Mouse (Mus musculus): ENCODE results near the gene Magi1. TPM values are rescaled to one million over a fixed set of nuclear protein-coding genes. Genes with fewer than 3 reads are reported as not detected.
A peak's percentile ranks its signal among the peaks of the same experiment; 100 is the strongest.

Gene Magi1
- total and polyA plus RNA-seq, 2 experiments from 2014 or later = 16.4 to 53.0 TPM

GRCm38 (mm10) chr6:93912582-93913225 lies 371.0 kb downstream of the Magi1 start:
- no peaks in the 10 kb centered on the region for H3K36me3 ChIP-seq (ENCODE audit: insufficient read depth)
- H3K9me3 ChIP-seq (ENCODE audit: low read length) = no peaks in the 10 kb centered on the region
- H3K9ac ChIP-seq = peak overlapping the region; percentile 86
- DNase-seq (peak; percentile 79), ATAC-seq (peak; percentile 82)
- TF ChIP-seq CTCF (IDR thresholded peaks at IDR 0.05; ENCODE audit: low read depth) = no peak
- WGBS = 2% methylated on average over 20 of the region's 20 CpGs
- H3K4me3 ChIP-seq (ENCODE audit: low read depth, low read length) = peak overlapping the region; percentile 64
- H3K27ac ChIP-seq (ENCODE audit: low read depth, low read length) = peak overlapping the region; percentile 96
- H3K4me1 ChIP-seq (ENCODE audit: insufficient read depth) = peaks cover 18% of the 10 kb centered on the region
- H3K27me3 ChIP-seq (ENCODE audit: insufficient read depth, low read length) = no peaks in the 10 kb centered on the region
- peak overlapping the region; percentile 71 for H3K4me2 ChIP-seq (ENCODE audit: low read depth)

- ATAC-seq = peak; percentile 54
- no peaks in the 10 kb centered on the region for H3K36me3 ChIP-seq (ENCODE audit: insufficient read depth)
- DNase-seq = peak; percentile 78
- H3K4me2 ChIP-seq (ENCODE audit: low read depth) = peak overlapping the region; percentile 71
- H3K9me3 ChIP-seq (ENCODE audit: low read length) = no peaks in the 10 kb centered on the region
- H3K27me3 ChIP-seq (ENCODE audit: insufficient read depth, low read length) = no peaks in the 10 kb centered on the region
- 4% methylated on average over 8 of the region's 8 CpGs for WGBS
- peak; percentile 11; the same call in 1 of the 2 replicates for TF ChIP-seq CTCF (IDR thresholded peaks at IDR 0.05; ENCODE audit: low read depth)
- peaks cover 18% of the 10 kb centered on the region for H3K4me1 ChIP-seq (ENCODE audit: insufficient read depth)
- peak overlapping the region; percentile 64 for H3K4me3 ChIP-seq (ENCODE audit: low read depth, low read length)
- peak overlapping the region; percentile 96 for H3K27ac ChIP-seq (ENCODE audit: low read depth, low read length)
- H3K9ac ChIP-seq = peak overlapping the region; percentile 86
Measured at GRCm38 (mm10) chr6:93912003-93912581, 371.6 kb downstream of the Magi1 start.

GRCm38 (mm10) chr6:93911420-93911819 lies 372.3 kb downstream of the Magi1 start:
- no peaks in the 10 kb centered on the region for H3K36me3 ChIP-seq (ENCODE audit: insufficient read depth)
- TF ChIP-seq CTCF (IDR thresholded peaks at IDR 0.05; ENCODE audit: low read depth) = no peak
- ATAC-seq (no peak), DNase-seq (no peak)
- peak overlapping the region; percentile 86 for H3K9ac ChIP-seq
- peak overlapping the region; percentile 3; the same call in 1 of the 2 replicates for H3K27ac ChIP-seq (ENCODE audit: low read depth, low read length)
- 14% methylated on average over 2 of the region's 2 CpGs for WGBS
- H3K4me3 ChIP-seq (ENCODE audit: low read depth, low read length) = peak overlapping the region; percentile 64
- H3K27me3 ChIP-seq (ENCODE audit: insufficient read depth, low read length) = no peaks in the 10 kb centered on the region
- H3K4me2 ChIP-seq (ENCODE audit: low read depth) = peak overlapping the region; percentile 71
- H3K9me3 ChIP-seq (ENCODE audit: low read length) = no peaks in the 10 kb centered on the region
- peaks cover 18% of the 10 kb centered on the region for H3K4me1 ChIP-seq (ENCODE audit: insufficient read depth)

GRCm38 (mm10) chr6:93909976-93910375 lies 373.7 kb downstream of the Magi1 start:
- no peak overlapping the region for H3K27ac ChIP-seq (ENCODE audit: low read depth, low read length)
- H3K4me2 ChIP-seq (ENCODE audit: low read depth) = peak overlapping the region; percentile 71
- no peak overlapping the region for H3K9ac ChIP-seq
- no peak overlapping the region for H3K4me3 ChIP-seq (ENCODE audit: low read depth, low read length)
- DNase-seq (no peak), ATAC-seq (no peak)
- no peak for TF ChIP-seq CTCF (IDR thresholded peaks at IDR 0.05; ENCODE audit: low read depth)
- H3K9me3 ChIP-seq (ENCODE audit: low read length) = no peaks in the 10 kb centered on the region
- no peaks in the 10 kb centered on the region for H3K36me3 ChIP-seq (ENCODE audit: insufficient read depth)
- H3K4me1 ChIP-seq (ENCODE audit: insufficient read depth) = peaks cover 18% of the 10 kb centered on the region
- 26% methylated on average over 4 of the region's 4 CpGs for WGBS
- no peaks in the 10 kb centered on the region for H3K27me3 ChIP-seq (ENCODE audit: insufficient read depth, low read length)

- Histone ChIP-seq H3K27ac (ENCODE audit: low read depth, low read length) (no peak overlapping the region), H3K9me3 (ENCODE audit: low read length) (no peaks in the 10 kb centered on the region), H3K27me3 (ENCODE audit: insufficient read depth, low read length) (no peaks in the 10 kb centered on the region), H3K4me1 (ENCODE audit: insufficient read depth) (peaks cover 5% of the 10 kb centered on the region; the same call in 1 of the 2 replicates), H3K9ac (no peak overlapping the region), H3K4me3 (ENCODE audit: low read depth, low read length) (no peak overlapping the region), H3K4me2 (ENCODE audit: low read depth) (no peak overlapping the region), H3K36me3 (ENCODE audit: insufficient read depth) (no peaks in the 10 kb centered on the region)
- no peak for DNase-seq
- ATAC-seq = no peak
- TF ChIP-seq CTCF (IDR thresholded peaks at IDR 0.05; ENCODE audit: low read depth) = no peak
- 83% methylated on average over 2 of the region's 2 CpGs for WGBS
Measured at GRCm38 (mm10) chr6:93904987-93905386, 378.7 kb downstream of the Magi1 start.

GRCm38 (mm10) chr6:93902239-93902638 lies 381.5 kb downstream of the Magi1 start:
- 62% methylated on average over 2 of the region's 2 CpGs for WGBS
- Histone ChIP-seq H3K4me1 (ENCODE audit: insufficient read depth) (no peaks in the 10 kb centered on the region), H3K4me2 (ENCODE audit: low read depth) (no peak overlapping the region), H3K27ac (ENCODE audit: low read depth, low read length) (no peak overlapping the region), H3K9ac (no peak overlapping the region), H3K4me3 (ENCODE audit: low read depth, low read length) (no peak overlapping the region), H3K27me3 (ENCODE audit: insufficient read depth, low read length) (no peaks in the 10 kb centered on the region), H3K36me3 (ENCODE audit: insufficient read depth) (no peaks in the 10 kb centered on the region), H3K9me3 (ENCODE audit: low read length) (no peaks in the 10 kb centered on the region)
- TF ChIP-seq CTCF (IDR thresholded peaks at IDR 0.05; ENCODE audit: low read depth) = no peak
- no peak for ATAC-seq
- no peak for DNase-seq

DNA sequence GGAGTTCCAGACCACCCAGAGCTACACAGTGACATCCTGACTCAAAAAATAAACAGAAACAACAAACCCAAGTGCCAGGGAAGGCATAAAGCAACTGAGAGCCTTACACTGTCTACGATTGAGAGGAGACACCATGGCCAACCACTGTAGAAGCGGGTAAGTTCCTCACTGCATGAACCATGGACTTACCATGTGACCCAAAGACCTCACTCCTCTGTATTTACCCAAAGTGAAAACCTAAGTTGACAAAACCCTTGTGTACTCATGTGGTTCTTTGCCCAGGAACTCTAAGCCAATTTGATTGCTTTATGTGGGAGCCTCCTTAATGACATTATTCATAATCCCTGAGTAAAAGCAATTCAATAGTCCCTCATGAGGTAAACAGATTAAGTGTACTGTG lies 382.3 kb downstream of the Magi1 start:
- H3K9ac ChIP-seq = no peak overlapping the region
- H3K27ac ChIP-seq (ENCODE audit: low read depth, low read length) = no peak overlapping the region
- DNase-seq (no peak), ATAC-seq (no peak)
- no peak for TF ChIP-seq CTCF (IDR thresholded peaks at IDR 0.05; ENCODE audit: low read depth)
- no peak overlapping the region for H3K4me2 ChIP-seq (ENCODE audit: low read depth)
- WGBS = 97% methylated on average over 2 of the region's 2 CpGs
- H3K4me1 ChIP-seq (ENCODE audit: insufficient read depth) = no peaks in the 10 kb centered on the region
- H3K9me3 ChIP-seq (ENCODE audit: low read length) = no peaks in the 10 kb centered on the region
- H3K36me3 ChIP-seq (ENCODE audit: insufficient read depth) = no peaks in the 10 kb centered on the region
- no peaks in the 10 kb centered on the region for H3K27me3 ChIP-seq (ENCODE audit: insufficient read depth, low read length)
- no peak overlapping the region for H3K4me3 ChIP-seq (ENCODE audit: low read depth, low read length)

Data from forebrain, postnatal 0 days (tissue).